Mouse (Mus musculus) olfactory bulb, adult 2 months (tissue): ENCODE results near the gene Myh10. TPM values are rescaled to one million over a fixed set of nuclear protein-coding genes. Genes with fewer than 3 reads are reported as not detected.

Experiments
- H3K27ac ChIP-seq: fragments of 200-500 bp; 2 replicates; pipeline ENCODE4 v1.5.1; 2012; ENCODE audit warnings: low read depth, low read length; ENCODE audit not compliant: insufficient read depth
- H3K4me1 ChIP-seq: fragments of 200-500 bp; 2 replicates; pipeline ENCODE4 v1.6.1; 2012; ENCODE audit warnings: low read length; ENCODE audit not compliant: control insufficient read depth, insufficient read depth
- H3K4me3 ChIP-seq: fragments of 200-500 bp; 2 replicates; pipeline ENCODE4 v1.5.1; 2012; ENCODE audit warnings: mild to moderate bottlenecking, low read depth, low read length, moderate library complexity; ENCODE audit not compliant: insufficient read depth
- CTCF ChIP-seq: fragments of 200-500 bp; IDR thresholded peaks from 2 replicates; pipeline ENCODE4 v1.5.1; 2012; ENCODE audit warnings: low read depth, mild to moderate bottlenecking, low read length, moderate library complexity; ENCODE audit not compliant: insufficient read depth
- POLR2A ChIP-seq: fragments of 200-500 bp; IDR thresholded peaks from 2 replicates; pipeline ENCODE4 v1.6.1; 2012; ENCODE audit warnings: mild to moderate bottlenecking, low read depth, low read length, moderate library complexity; ENCODE audit not compliant: insufficient read depth
- WGBS: fragments of 180-500 bp; shearing (Covaris S2); methylation state at CpG from one replicate; pipeline ENCODE4 v1.1.7; 2018; 5-methylcytosine and 5-hydroxymethylcytosine counted together
- polyA plus RNA-seq: library from polyadenylated mRNA; stranded (reverse); fragments of >200 nt; gene quantifications from 2 replicates; pipeline ENCODE4 v1.2.4, GENCODE M21; 2012; ENCODE audit warnings: low replicate concordance; ENCODE audit not compliant: missing spikeins, insufficient read depth, insufficient read length

Gene Myh10
- polyA plus RNA-seq, 1 experiment = not detected

DNA sequence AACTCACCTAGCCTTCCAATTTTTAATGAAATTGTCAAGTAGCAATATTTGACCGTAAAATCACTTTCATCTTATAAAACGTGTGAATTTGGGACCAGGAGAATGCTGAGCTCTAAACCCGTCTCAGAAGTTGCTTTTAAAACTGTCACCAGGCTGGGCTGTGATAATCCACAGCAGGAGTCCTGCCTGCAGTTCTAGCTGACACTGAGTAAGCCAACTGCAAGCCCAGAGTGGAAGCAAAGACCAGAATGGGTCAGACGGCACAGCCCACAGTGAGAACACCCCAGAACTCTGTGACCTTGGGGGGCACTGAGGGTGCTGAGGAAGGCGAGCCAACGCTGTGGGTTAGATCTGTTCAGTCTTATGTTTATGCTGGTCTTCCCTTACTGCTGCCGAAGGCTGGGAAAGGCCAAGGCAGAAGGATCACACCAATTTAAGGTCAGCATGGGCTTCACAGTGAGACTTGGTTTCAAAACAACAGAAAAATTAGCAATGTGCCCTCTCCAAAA is 84.8 kb downstream of the Myh10 start:
- no peak for TF ChIP-seq POLR2A
- TF ChIP-seq CTCF = no peak
- Histone ChIP-seq H3K4me1 (peaks cover 7% of the 10 kb centered on the region), H3K4me3 (no peak overlapping the region), H3K27ac (0 out of 2 replicates have a peak overlapping the region, but pooled peaks have one; percentile 24)
- 70% methylated on average over 7 of the region's 7 CpGs for WGBS

GRCm38 (mm10) chr11:68777933-68778332 is 86.6 kb downstream of the Myh10 start:
- H3K4me3 ChIP-seq = no peak overlapping the region
- no peak overlapping the region for H3K27ac ChIP-seq
- H3K4me1 ChIP-seq = peaks cover 7% of the 10 kb centered on the region
- TF ChIP-seq POLR2A (no peak), CTCF (no peak)
- 87% methylated on average over 11 of the region's 11 CpGs for WGBS

DNA sequence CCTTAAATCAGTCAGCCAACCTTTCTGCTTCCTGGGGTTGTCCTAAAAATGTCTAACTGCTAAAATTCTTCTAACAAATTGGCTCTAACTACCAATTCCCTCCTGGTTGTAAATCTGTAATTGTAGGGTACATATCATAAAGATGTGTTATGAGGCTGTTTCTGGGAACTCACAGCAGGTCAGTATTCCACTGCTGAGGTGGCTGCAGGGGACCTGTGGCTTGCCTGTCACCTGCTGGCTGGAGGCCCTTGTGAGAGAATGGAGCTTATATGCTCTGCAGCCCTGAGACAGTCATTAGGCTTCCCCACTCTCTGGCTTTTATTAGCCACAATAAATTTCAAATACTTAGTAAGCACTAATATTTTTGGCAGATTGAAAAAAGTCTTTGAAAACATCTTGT is 87.5 kb downstream of the Myh10 start:
- H3K4me1 ChIP-seq = peaks cover 7% of the 10 kb centered on the region
- TF ChIP-seq POLR2A = no peak
- TF ChIP-seq CTCF = no peak
- no peak overlapping the region for H3K4me3 ChIP-seq
- no peak overlapping the region for H3K27ac ChIP-seq

GRCm38 (mm10) chr11:68779735-68780465 is 88.5 kb downstream of the Myh10 start:
- no peak overlapping the region for H3K27ac ChIP-seq

DNA sequence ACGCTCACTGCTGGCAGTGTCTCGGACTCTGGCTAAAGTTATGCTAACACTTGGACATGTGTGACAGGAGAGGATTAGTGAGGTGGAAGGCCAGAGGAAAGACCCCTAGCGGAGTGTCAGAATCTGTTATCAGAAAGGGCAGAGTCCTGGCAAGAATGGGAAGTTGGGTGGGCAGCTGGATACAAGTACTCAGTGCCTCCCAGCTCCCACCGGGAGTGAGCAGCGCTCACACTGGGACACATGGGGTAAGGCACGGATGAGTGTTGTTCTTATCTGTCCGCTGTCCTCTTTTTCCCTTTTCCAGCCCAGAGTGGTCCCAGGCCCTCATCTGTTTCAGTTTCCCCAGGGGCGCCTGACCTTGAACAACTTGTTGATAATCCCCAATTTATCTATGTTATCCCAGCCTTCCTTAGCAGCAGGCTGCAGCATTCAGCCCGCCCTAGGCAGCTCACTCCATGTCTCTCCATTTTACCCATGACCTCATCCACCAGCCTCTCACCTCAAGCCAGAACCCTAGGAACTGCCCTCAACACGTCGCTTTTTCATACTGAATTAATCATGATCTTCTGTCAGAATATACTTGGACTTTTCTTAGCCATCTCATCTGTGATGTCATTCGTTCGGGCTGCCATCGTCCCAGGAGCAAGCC is 89.2 kb downstream of the Myh10 start:
- H3K27ac ChIP-seq = no peak overlapping the region
- peaks cover 7% of the 10 kb centered on the region for H3K4me1 ChIP-seq
- no peak overlapping the region for H3K4me3 ChIP-seq
- TF ChIP-seq CTCF (no peak), POLR2A (no peak)
- 81% methylated on average over 14 of the region's 14 CpGs for WGBS

More at GRCm38 (mm10) chr11:68779735-68780465, 88.5 kb downstream of the Myh10 start:
- WGBS = 81% methylated on average over 10 of the region's 10 CpGs
- H3K4me3 ChIP-seq = no peak overlapping the region
- H3K4me1 ChIP-seq = peaks cover 7% of the 10 kb centered on the region
- TF ChIP-seq CTCF = no peak
- no peak for TF ChIP-seq POLR2A

DNA sequence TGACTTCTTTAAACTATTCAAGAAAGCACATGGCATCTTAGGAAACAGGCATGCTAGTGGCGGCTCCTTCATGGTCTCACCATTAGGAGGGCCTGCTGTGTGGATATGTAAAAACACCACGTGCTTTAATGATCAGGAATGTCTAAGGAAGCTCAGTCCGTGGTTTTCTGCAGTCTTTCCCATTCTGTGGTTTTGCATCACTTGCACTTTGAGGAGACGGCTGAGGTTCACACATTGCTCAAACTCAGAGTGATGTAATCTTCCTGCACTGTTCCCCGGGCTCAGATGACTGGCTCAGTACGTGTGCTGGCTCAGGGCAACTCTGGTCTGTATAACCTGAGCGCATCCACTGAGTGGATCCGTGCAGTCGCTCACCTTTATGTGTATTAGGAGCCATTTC is 91.0 kb downstream of the Myh10 start:
- 89% methylated on average over 9 of the region's 9 CpGs for WGBS

GRCm38 (mm10) chr11:68785813-68786212 is 94.5 kb downstream of the Myh10 start:
- 75% methylated on average over 8 of the region's 8 CpGs for WGBS
- no peaks in the 10 kb centered on the region for H3K4me1 ChIP-seq
- H3K4me3 ChIP-seq = no peak overlapping the region
- TF ChIP-seq POLR2A = no peak
- no peak for TF ChIP-seq CTCF
- H3K27ac ChIP-seq = no peak overlapping the region

More for the DNA sequence above, 91.0 kb downstream of the Myh10 start:
- H3K4me1 ChIP-seq = peaks cover 2% of the 10 kb centered on the region; the same call in 1 of the 2 replicates
- H3K4me3 ChIP-seq = no peak overlapping the region
- H3K27ac ChIP-seq = no peak overlapping the region
- no peak for TF ChIP-seq POLR2A
- no peak for TF ChIP-seq CTCF

- no peak for TF ChIP-seq CTCF
- Histone ChIP-seq H3K27ac (no peak overlapping the region), H3K4me3 (no peak overlapping the region), H3K4me1 (no peaks in the 10 kb centered on the region)
- 70% methylated on average over 9 of the region's 9 CpGs for WGBS
These were observed 95.9 kb downstream of the Myh10 start for GRCm38 (mm10) chr11:68787222-68787621.

GRCm38 (mm10) chr11:68790720-68791119 is 99.4 kb downstream of the Myh10 start:
- 92% methylated on average over 10 of the region's 10 CpGs for WGBS
- H3K4me1 ChIP-seq = no peaks in the 10 kb centered on the region
- no peak for TF ChIP-seq POLR2A
- TF ChIP-seq CTCF = no peak
- no peak overlapping the region for H3K4me3 ChIP-seq
- no peak overlapping the region for H3K27ac ChIP-seq
